Mouse (Mus musculus): ENCODE measurements around the gene Hgd.

Gene Hgd

GRCm38 (mm10) chr16:37579994-37580393 lies at the start of gene Hgd:
Hgd (plus strand) TSS chr16:37580153.
- no peak for DNase-seq (ENCODE audit: extremely low spot score)

- DNase-seq (ENCODE audit: extremely low spot score) = no peak
Measured at GRCm38 (mm10) chr16:37530170-37530569, 49.8 kb upstream of the Hgd start.

GRCm38 (mm10) chr16:37532046-37532445 lies 47.9 kb upstream of the Hgd start:
- DNase-seq (ENCODE audit: extremely low spot score) = no peak

GRCm38 (mm10) chr16:37533369-37534068 lies 46.4 kb upstream of the Hgd start:
- no peak for DNase-seq (ENCODE audit: extremely low spot score)

- DNase-seq (ENCODE audit: extremely low spot score) = no peak
Measured at GRCm38 (mm10) chr16:37539240-37539610, 40.7 kb upstream of the Hgd start.

- peak; percentile 96 for DNase-seq (ENCODE audit: extremely low spot score)
Measured at GRCm38 (mm10) chr16:37539611-37540580, 40.1 kb upstream of the Hgd start, which contains the start of the genes Gtf2e1 and Rabl3. Gtf2e1 (minus strand) TSS chr16:37539789. Rabl3 (plus strand) TSS chr16:37539885.

- no peak for DNase-seq (ENCODE audit: extremely low spot score)
Measured at GRCm38 (mm10) chr16:37540776-37541175, 39.2 kb upstream of the Hgd start.

GRCm38 (mm10) chr16:37546312-37546711 lies 33.6 kb upstream of the Hgd start:
- DNase-seq (ENCODE audit: extremely low spot score) = no peak

GRCm38 (mm10) chr16:37550266-37550665 lies 29.7 kb upstream of the Hgd start:
- no peak for DNase-seq (ENCODE audit: extremely low spot score)

- DNase-seq (ENCODE audit: extremely low spot score) = no peak
Measured at GRCm38 (mm10) chr16:37550981-37551380, 29.0 kb upstream of the Hgd start.

GRCm38 (mm10) chr16:37552824-37553223 lies 27.1 kb upstream of the Hgd start:
- DNase-seq (ENCODE audit: extremely low spot score) = no peak

GRCm38 (mm10) chr16:37562414-37562813 lies 17.5 kb upstream of the Hgd start:
- no peak for DNase-seq (ENCODE audit: extremely low spot score)

- no peak for DNase-seq (ENCODE audit: extremely low spot score)
Measured at GRCm38 (mm10) chr16:37562961-37563360, 17.0 kb upstream of the Hgd start.

GRCm38 (mm10) chr16:37565117-37565516 lies 14.8 kb upstream of the Hgd start:
- DNase-seq (ENCODE audit: extremely low spot score) = no peak

- DNase-seq (ENCODE audit: extremely low spot score) = no peak
Measured at GRCm38 (mm10) chr16:37566107-37566506, 13.8 kb upstream of the Hgd start.

- no peak for DNase-seq (ENCODE audit: extremely low spot score)
Measured at GRCm38 (mm10) chr16:37567113-37568050, 12.6 kb upstream of the Hgd start.

GRCm38 (mm10) chr16:37571554-37571953 lies 8.4 kb upstream of the Hgd start:
- no peak for DNase-seq (ENCODE audit: extremely low spot score)

GRCm38 (mm10) chr16:37572117-37572754 lies 7.7 kb upstream of the Hgd start:
- DNase-seq (ENCODE audit: extremely low spot score) = no peak

- no peak for DNase-seq (ENCODE audit: extremely low spot score)
Measured at GRCm38 (mm10) chr16:37573061-37573460, 6.9 kb upstream of the Hgd start.

- no peak for DNase-seq (ENCODE audit: extremely low spot score)
Measured at GRCm38 (mm10) chr16:37575325-37575724, 4.6 kb upstream of the Hgd start.

GRCm38 (mm10) chr16:37579591-37579990 lies 362 bp upstream of the Hgd start:
- DNase-seq (ENCODE audit: extremely low spot score) = no peak
